Mouse (Mus musculus): Measurements from ENCODE around the gene Ttyh3. TPM values are rescaled to one million over a fixed set of nuclear protein-coding genes. Genes with fewer than 3 reads are reported as not detected.
A peak's percentile ranks its signal among the peaks of the same experiment; 100 is the strongest.

The Ttyh3 gene
- polyA plus RNA-seq, 1 experiment = 59.6 TPM

- no peak for DNase-seq (ENCODE audit: low read depth)
These were observed 73.4 kb downstream of the Ttyh3 start for GRCm38 (mm10) chr5:140575381-140575866.

DNA sequence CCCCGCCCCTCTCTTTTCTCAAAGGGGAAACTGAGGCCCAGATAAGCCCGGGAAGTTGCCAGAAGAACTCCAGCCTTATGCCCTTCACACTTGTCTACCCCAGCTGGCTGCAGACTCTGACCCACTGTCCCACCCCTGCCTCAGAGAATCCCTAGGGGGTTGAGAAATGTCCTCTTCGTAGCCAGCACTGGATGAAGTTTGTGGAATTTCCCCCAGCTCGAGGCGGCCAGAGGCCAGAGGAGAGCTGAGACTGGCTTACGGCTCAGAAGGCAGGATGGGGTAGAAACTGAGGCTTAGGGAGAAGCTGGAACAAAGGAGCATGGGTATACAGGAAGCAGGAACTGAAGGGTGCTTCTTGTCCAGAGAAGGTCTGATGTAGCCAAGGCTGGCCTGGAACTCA lies 76.2 kb downstream of the Ttyh3 start:
- DNase-seq (ENCODE audit: low read depth) = no peak

GRCm38 (mm10) chr5:140571673-140572072 lies 77.2 kb downstream of the Ttyh3 start:
- DNase-seq (ENCODE audit: low read depth) = peak; percentile 50

GRCm38 (mm10) chr5:140571201-140571600 lies 77.6 kb downstream of the Ttyh3 start:
- no peak for DNase-seq (ENCODE audit: low read depth)

Other genes with a start within 250 kb of the Ttyh3 start
- gene Eif3b, start 229.7 kb downstream of the Ttyh3 start, polyA plus RNA-seq (2012; rRNA removed) = 93.3 and 98.0 TPM in 2 replicates
- gene Gm4869, start 203.4 kb downstream of the Ttyh3 start, polyA plus RNA-seq (2012; rRNA removed) = not detected in 2 replicates
- gene Chst12, start 143.5 kb downstream of the Ttyh3 start, polyA plus RNA-seq (2012; rRNA removed) = 43.6 and 48.9 TPM in 2 replicates
- gene Grifin, start 84.0 kb downstream of the Ttyh3 start, polyA plus RNA-seq (2012; rRNA removed) = not detected in 2 replicates
- gene Lfng, start 41.7 kb downstream of the Ttyh3 start, polyA plus RNA-seq (2012; rRNA removed) = 53.1 and 66.0 TPM in 2 replicates
- 13.4 and 14.8 TPM in 2 replicates for gene Iqce, start 53.3 kb upstream of the Ttyh3 start, polyA plus RNA-seq (2012; rRNA removed)
- gene Brat1, start 56.0 kb upstream of the Ttyh3 start, polyA plus RNA-seq (2012; rRNA removed) = 27.2 and 33.7 TPM in 2 replicates
- 1.8 TPM in 2 replicates for gene Amz1, start 75.1 kb upstream of the Ttyh3 start, polyA plus RNA-seq (2012; rRNA removed)
- gene Gna12, start 181.4 kb upstream of the Ttyh3 start, polyA plus RNA-seq (2012; rRNA removed) = 86.9 and 87.5 TPM in 2 replicates